Mouse (Mus musculus): ENCODE measurements around the gene Acox1. TPM values are rescaled to one million over a fixed set of nuclear protein-coding genes. Genes with fewer than 3 reads are reported as not detected.

Gene Acox1
- polyA plus RNA-seq, 1 experiment from 2014 or later, result 19.8 TPM

- Histone ChIP-seq H3K4me3 (no peak overlapping the region), H3K36me3 (replicated peaks) (peaks cover 25% of the 10 kb centered on the region), H3K4me1 (no peaks in the 10 kb centered on the region), H3K9me3 (no peaks in the 10 kb centered on the region), H3K27ac (no peak overlapping the region), H3K27me3 (ENCODE audit: poor library complexity, severe bottlenecking) (no peaks in the 10 kb centered on the region)
- 74% methylated on average over 4 of the region's 4 CpGs for WGBS
- no peak for DNase-seq (ENCODE audit: extremely low spot score, low spot score)
Measured at GRCm38 (mm10) chr11:116206678-116207077, 7.8 kb upstream of the Acox1 start.

DNA sequence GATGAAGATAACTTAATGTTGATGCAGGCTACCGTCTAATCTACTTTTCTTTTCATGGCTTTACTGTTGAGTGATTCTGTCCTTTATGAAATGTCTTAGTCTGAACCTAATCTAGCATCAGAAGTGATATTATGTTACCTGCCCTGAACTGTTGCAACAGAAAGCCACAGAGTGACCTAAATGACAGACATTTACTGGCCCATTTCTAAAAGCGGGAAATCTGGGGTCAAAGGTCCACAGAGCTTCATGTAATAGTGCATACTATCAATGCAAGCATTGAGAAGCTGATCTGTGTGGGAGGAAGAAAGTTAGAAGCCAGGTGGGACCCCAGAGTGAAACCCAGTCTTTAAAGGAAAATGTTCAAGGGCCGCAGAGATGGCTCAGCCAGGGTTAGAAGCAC lies 4.3 kb upstream of the Acox1 start:
- Histone ChIP-seq H3K9me3 (no peaks in the 10 kb centered on the region), H3K36me3 (replicated peaks) (peaks cover 25% of the 10 kb centered on the region), H3K4me3 (no peak overlapping the region), H3K27me3 (ENCODE audit: poor library complexity, severe bottlenecking) (no peaks in the 10 kb centered on the region), H3K4me1 (peaks cover 8% of the 10 kb centered on the region), H3K27ac (no peak overlapping the region)
- DNase-seq (ENCODE audit: extremely low spot score, low spot score), result no peak
- 94% methylated on average over 3 of the region's 3 CpGs for WGBS

DNA sequence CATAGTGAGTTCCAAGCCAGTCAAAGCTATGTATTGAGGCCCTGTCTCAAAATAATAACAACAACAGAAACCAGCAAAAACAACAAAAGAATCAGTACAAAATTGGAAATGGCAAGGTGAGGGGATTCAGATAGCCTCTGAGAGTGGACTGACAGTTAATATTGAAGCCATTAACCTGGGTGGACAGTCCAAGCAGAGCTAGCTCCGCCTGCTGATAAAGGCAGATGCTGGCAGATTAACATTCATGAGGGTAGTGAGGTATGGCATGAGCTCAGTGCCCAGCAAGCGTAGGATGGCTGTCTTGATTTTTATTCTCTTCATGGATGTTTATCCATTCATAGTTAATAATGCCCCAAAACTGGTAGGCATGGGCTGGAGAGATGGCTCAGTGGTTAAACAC lies 2.3 kb upstream of the Acox1 start:
- peaks cover 15% of the 10 kb centered on the region for H3K4me1 ChIP-seq
- no peak overlapping the region for H3K4me3 ChIP-seq
- H3K27me3 ChIP-seq (ENCODE audit: poor library complexity, severe bottlenecking), result no peaks in the 10 kb centered on the region
- DNase-seq (ENCODE audit: extremely low spot score, low spot score), result no peak
- WGBS, result 92% methylated on average over 2 of the region's 2 CpGs
- no peak overlapping the region for H3K27ac ChIP-seq
- peaks cover 18% of the 10 kb centered on the region for H3K36me3 ChIP-seq (replicated peaks)
- no peaks in the 10 kb centered on the region for H3K9me3 ChIP-seq

GRCm38 (mm10) chr11:116198132-116198531 lies 713 bp downstream of the Acox1 start:
- no peak for DNase-seq (ENCODE audit: extremely low spot score, low spot score)
- Histone ChIP-seq H3K27ac (peak overlapping the region; percentile 97), H3K9me3 (no peaks in the 10 kb centered on the region), H3K4me3 (peak overlapping the region; percentile 76), H3K4me1 (peaks cover 15% of the 10 kb centered on the region), H3K36me3 (replicated peaks) (peaks cover 7% of the 10 kb centered on the region), H3K27me3 (ENCODE audit: poor library complexity, severe bottlenecking) (no peaks in the 10 kb centered on the region)
- 32% methylated on average over 13 of the region's 13 CpGs for WGBS

- 93% methylated on average over 6 of the region's 6 CpGs for WGBS
- peaks cover 7% of the 10 kb centered on the region for H3K36me3 ChIP-seq (replicated peaks)
- H3K4me3 ChIP-seq, result peak overlapping the region; percentile 76
- DNase-seq (ENCODE audit: extremely low spot score, low spot score), result no peak
- no peak overlapping the region for H3K27ac ChIP-seq
- H3K27me3 ChIP-seq (ENCODE audit: poor library complexity, severe bottlenecking), result no peaks in the 10 kb centered on the region
- no peaks in the 10 kb centered on the region for H3K9me3 ChIP-seq
- peaks cover 15% of the 10 kb centered on the region for H3K4me1 ChIP-seq
Measured at GRCm38 (mm10) chr11:116197584-116197906, 1.3 kb downstream of the Acox1 start.

DNA sequence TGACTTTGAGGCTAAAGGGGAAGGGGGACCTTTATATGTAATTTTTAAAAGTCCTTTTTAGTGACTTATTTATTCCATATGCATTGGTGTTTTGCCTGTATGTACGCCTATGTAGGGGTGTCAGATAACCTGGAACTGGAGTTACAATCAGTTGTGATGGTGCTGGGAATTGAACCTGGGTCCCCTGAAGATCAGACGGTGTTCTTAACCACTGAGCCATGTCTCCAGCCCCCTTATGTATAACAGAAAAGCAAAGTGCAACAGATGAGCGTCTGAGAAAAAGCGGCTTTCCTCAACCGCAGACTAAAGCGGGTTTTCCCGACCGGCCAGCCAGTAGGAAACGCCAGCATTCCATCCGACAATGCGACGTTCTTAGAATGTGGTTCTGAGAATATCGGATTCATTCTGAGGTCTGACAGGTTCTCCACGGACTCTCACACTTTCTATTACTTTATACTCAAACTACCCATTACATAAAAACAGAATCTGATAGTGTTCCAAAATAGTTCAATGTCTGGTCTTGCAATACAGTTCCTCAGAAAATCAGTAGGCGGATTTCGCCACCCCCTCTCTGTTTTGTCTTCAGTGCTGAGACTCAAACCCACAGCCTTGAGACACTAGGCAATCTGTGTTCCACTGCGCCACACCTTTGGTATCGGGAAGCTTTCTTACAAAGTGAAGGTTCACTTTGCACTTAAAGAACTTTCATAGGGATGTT lies 1.8 kb downstream of the Acox1 start:
- H3K27me3 ChIP-seq (ENCODE audit: poor library complexity, severe bottlenecking), result no peaks in the 10 kb centered on the region
- WGBS, result 95% methylated on average over 18 of the region's 18 CpGs
- DNase-seq (ENCODE audit: extremely low spot score, low spot score), result no peak
- H3K36me3 ChIP-seq (replicated peaks), result peaks cover 7% of the 10 kb centered on the region
- H3K4me1 ChIP-seq, result peaks cover 15% of the 10 kb centered on the region
- peak overlapping the region; percentile 76; the same call in 1 of the 2 replicates for H3K4me3 ChIP-seq
- no peak overlapping the region for H3K27ac ChIP-seq
- H3K9me3 ChIP-seq, result no peaks in the 10 kb centered on the region

DNA sequence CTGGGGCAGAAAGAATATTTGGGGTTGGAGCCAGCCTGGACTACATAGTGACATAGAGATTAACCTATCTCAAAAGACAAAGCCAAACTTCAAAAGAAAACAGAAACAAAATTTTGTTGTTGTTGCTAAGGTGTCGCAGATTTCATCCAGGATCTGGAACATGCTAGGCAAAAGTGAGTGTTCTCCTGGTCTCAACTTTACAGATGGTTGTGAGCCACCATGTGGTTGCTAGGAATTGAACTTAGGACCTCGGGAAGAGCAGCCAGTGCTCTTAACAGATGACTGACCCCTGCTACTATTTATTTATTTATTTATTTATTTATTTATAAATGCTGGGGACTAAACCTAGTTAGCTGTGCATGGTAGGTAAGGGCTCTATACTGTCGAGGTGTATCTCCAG lies 2.5 kb downstream of the Acox1 start:
- Histone ChIP-seq H3K27me3 (ENCODE audit: poor library complexity, severe bottlenecking) (no peaks in the 10 kb centered on the region), H3K9me3 (no peaks in the 10 kb centered on the region), H3K4me1 (peaks cover 15% of the 10 kb centered on the region), H3K36me3 (replicated peaks) (peaks cover 8% of the 10 kb centered on the region), H3K27ac (no peak overlapping the region), H3K4me3 (no peak overlapping the region)
- WGBS, result 88% methylated on average over 3 of the region's 3 CpGs
- no peak for DNase-seq (ENCODE audit: extremely low spot score, low spot score)

DNA sequence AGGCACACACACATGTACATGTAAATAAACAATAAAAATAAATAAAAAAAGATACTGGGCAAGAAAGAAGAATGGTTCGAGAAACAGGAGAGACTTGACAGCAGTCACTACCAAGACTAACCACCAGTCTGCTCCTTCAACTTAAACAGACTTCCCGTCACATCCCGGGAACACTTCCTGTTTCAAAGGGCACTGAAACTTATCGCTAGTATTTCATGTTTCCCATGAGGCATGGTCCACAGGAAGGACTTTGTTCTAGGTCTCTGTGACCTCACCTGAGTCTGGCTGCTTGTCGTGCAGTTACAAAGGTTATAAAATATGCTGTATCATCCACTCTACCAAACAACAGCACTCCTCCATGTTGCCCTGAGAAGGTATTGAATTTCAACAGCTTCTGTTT lies 3.6 kb downstream of the Acox1 start:
- H3K9me3 ChIP-seq, result no peaks in the 10 kb centered on the region
- 80% methylated on average over 5 of the region's 5 CpGs for WGBS
- H3K27ac ChIP-seq, result no peak overlapping the region
- peaks cover 15% of the 10 kb centered on the region for H3K4me1 ChIP-seq
- H3K4me3 ChIP-seq, result no peak overlapping the region
- H3K27me3 ChIP-seq (ENCODE audit: poor library complexity, severe bottlenecking), result no peaks in the 10 kb centered on the region
- peaks cover 16% of the 10 kb centered on the region for H3K36me3 ChIP-seq (replicated peaks)
- no peak for DNase-seq (ENCODE audit: extremely low spot score, low spot score)

GRCm38 (mm10) chr11:116194619-116195018 lies 4.2 kb downstream of the Acox1 start:
- H3K4me1 ChIP-seq, result peaks cover 13% of the 10 kb centered on the region
- no peaks in the 10 kb centered on the region for H3K27me3 ChIP-seq (ENCODE audit: poor library complexity, severe bottlenecking)
- DNase-seq (ENCODE audit: extremely low spot score, low spot score), result no peak
- H3K4me3 ChIP-seq, result no peak overlapping the region
- 94% methylated on average over 8 of the region's 8 CpGs for WGBS
- H3K9me3 ChIP-seq, result no peaks in the 10 kb centered on the region
- no peak overlapping the region for H3K27ac ChIP-seq
- H3K36me3 ChIP-seq (replicated peaks), result peaks cover 18% of the 10 kb centered on the region

GRCm38 (mm10) chr11:116187226-116187930 lies 11.5 kb downstream of the Acox1 start:
- peaks cover 42% of the 10 kb centered on the region for H3K36me3 ChIP-seq (replicated peaks)
- no peaks in the 10 kb centered on the region for H3K27me3 ChIP-seq (ENCODE audit: poor library complexity, severe bottlenecking)
- 63% methylated on average over 11 of the region's 11 CpGs for WGBS
- no peak overlapping the region for H3K27ac ChIP-seq
- H3K9me3 ChIP-seq, result no peaks in the 10 kb centered on the region
- H3K4me3 ChIP-seq, result no peak overlapping the region
- DNase-seq (ENCODE audit: extremely low spot score, low spot score), result no peak
- H3K4me1 ChIP-seq, result peaks cover 7% of the 10 kb centered on the region

DNA sequence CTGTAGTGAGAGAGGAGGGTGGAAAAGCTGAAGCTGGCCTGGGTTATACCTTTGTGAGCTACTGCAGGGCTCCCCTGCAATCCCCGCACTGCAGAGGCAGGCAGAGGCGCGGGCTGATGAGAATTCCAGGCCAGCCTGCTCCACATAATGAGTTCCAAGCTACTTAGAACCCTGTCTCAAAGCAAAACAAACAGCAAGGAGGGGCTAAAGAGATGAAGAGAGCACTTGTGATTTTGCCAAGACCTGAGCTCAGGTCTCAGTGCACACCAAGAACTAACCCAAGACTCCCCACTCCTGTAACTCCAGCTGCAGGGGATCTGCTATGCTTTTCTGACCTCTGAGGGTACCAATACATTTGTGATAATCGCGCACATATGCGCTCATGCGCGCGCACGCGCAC lies 12.5 kb downstream of the Acox1 start:
- H3K9me3 ChIP-seq, result no peaks in the 10 kb centered on the region
- no peak overlapping the region for H3K27ac ChIP-seq
- no peak overlapping the region for H3K4me3 ChIP-seq
- 86% methylated on average over 11 of the region's 11 CpGs for WGBS
- DNase-seq (ENCODE audit: extremely low spot score, low spot score), result no peak
- peaks cover 7% of the 10 kb centered on the region for H3K4me1 ChIP-seq
- peaks cover 51% of the 10 kb centered on the region for H3K36me3 ChIP-seq (replicated peaks)
- no peaks in the 10 kb centered on the region for H3K27me3 ChIP-seq (ENCODE audit: poor library complexity, severe bottlenecking)

- Histone ChIP-seq H3K27me3 (ENCODE audit: poor library complexity, severe bottlenecking) (no peaks in the 10 kb centered on the region), H3K9me3 (no peaks in the 10 kb centered on the region), H3K4me3 (no peak overlapping the region), H3K36me3 (replicated peaks) (peaks cover 50% of the 10 kb centered on the region), H3K27ac (no peak overlapping the region), H3K4me1 (peaks cover 7% of the 10 kb centered on the region)
- WGBS, result 86% methylated on average over 3 of the region's 3 CpGs
- no peak for DNase-seq (ENCODE audit: extremely low spot score, low spot score)
Measured at GRCm38 (mm10) chr11:116185836-116186235, 13.0 kb downstream of the Acox1 start.

- no peaks in the 10 kb centered on the region for H3K27me3 ChIP-seq (ENCODE audit: poor library complexity, severe bottlenecking)
- no peak overlapping the region for H3K4me3 ChIP-seq
- no peaks in the 10 kb centered on the region for H3K4me1 ChIP-seq
- H3K27ac ChIP-seq, result no peak overlapping the region
- H3K9me3 ChIP-seq, result no peaks in the 10 kb centered on the region
- 92% methylated on average over 20 of the region's 20 CpGs for WGBS
- DNase-seq (ENCODE audit: extremely low spot score, low spot score), result no peak
- H3K36me3 ChIP-seq (replicated peaks), result peaks cover 89% of the 10 kb centered on the region
Measured at GRCm38 (mm10) chr11:116178411-116179121, 20.3 kb downstream of the Acox1 start.

Measured in forebrain, embryonic 10.5 days (tissue).